Mouse (Mus musculus) layer of hippocampus, adult 8-10 months (tissue): Measurements from ENCODE around the gene Trpt1. TPM values are rescaled to one million over a fixed set of nuclear protein-coding genes. Genes with fewer than 3 reads are reported as not detected.
A peak's percentile ranks its signal among the peaks of the same experiment; 100 is the strongest.

ENCODE experiments used
- DNase-seq, 2 experiments: peaks; one replicate each; pipeline ENCODE4 v3.0.0; 2022; ENCODE audit warnings: low spot score in 2 of 2
- total RNA-seq, 4 experiments: library from RNA; stranded (reverse); gene quantifications; 2 replicates each; pipeline ENCODE4 v1.2.4; 2022

Gene Trpt1
- total RNA-seq, 4 experiments from 2014 or later, result 16.5 to 20.8 (median 16.6) TPM

- DNase-seq, result peak; percentile 99 to 100
These were observed 44.1 kb downstream of the Trpt1 start, which contains the start of gene Stip1 for GRCm38 (mm10) chr19:7039841-7040636. Stip1 (minus strand) TSS chr19:7039967.

DNA sequence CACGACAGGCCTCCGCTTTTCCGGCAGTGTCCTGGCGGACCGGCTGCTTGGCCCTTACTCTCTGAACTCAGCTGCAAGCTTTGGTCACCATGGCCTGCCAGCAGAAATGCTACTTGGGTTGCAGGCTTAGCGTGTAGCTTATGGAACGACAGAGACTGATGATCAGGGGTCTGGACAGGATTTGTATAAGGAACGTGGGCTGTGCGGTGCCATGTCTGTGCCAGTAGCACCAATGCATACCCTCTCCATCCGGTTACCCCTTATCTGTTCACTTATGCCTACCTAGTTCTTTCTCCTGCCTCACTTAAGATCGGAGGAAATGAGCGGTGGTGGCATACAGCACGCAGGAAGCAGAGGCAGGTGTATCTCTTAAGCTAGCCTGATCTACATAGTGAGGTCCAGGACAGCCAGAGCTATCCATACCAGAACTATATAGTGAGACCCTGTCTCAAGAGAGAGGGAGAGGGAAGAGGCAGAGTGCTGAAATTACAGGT, 44.8 kb downstream of the Trpt1 start:
- DNase-seq, result no peak

- no peak for DNase-seq
These were observed 45.2 kb downstream of the Trpt1 start for GRCm38 (mm10) chr19:7041171-7041570.

GRCm38 (mm10) chr19:7044279-7044678, 48.3 kb downstream of the Trpt1 start:
- no peak for DNase-seq

GRCm38 (mm10) chr19:7044706-7045105, 48.8 kb downstream of the Trpt1 start:
- DNase-seq, result no peak

Other genes with a start within 250 kb of the Trpt1 start
- gene Rps6ka4, start 155.5 kb upstream of the Trpt1 start, total RNA-seq, result 10 to 100 TPM; 33.7 to 42.9 (median 37.6) TPM
- gene Ccdc88b, start 137.9 kb upstream of the Trpt1 start, total RNA-seq, result 10 to 100 TPM in 3 of 4 experiments, 1 to 10 TPM in 1; 7.5 to 17.4 (median 12.6) TPM
- 10 to 100 TPM; 40.3 to 53.0 (median 45.6) TPM for gene Trmt112, start 86.4 kb upstream of the Trpt1 start, total RNA-seq
- gene Prdx5, start 86.0 kb upstream of the Trpt1 start, total RNA-seq, result 100 to 1,000 TPM; 279 to 406 (median 342) TPM
- gene Esrra, start 74.3 kb upstream of the Trpt1 start, total RNA-seq, result 10 to 100 TPM; 54.2 to 76.0 (median 64.8) TPM
- gene Catsperz, start 70.8 kb upstream of the Trpt1 start, total RNA-seq, result 10 to 100 TPM; 10.4 to 11.4 (median 11.0) TPM
- gene Kcnk4, start 61.6 kb upstream of the Trpt1 start, total RNA-seq, result 10 to 100 TPM; 13.4 to 23.1 (median 15.8) TPM
- 10 to 100 TPM; 32.5 to 39.8 (median 37.3) TPM for gene Bad, start 54.3 kb upstream of the Trpt1 start, total RNA-seq
- gene Gpr137, start 53.7 kb upstream of the Trpt1 start, total RNA-seq, result 100 to 1,000 TPM in 3 of 4 experiments, 10 to 100 TPM in 1; 92.5 to 107 (median 104) TPM
- 10 to 100 TPM; 55.4 to 81.1 (median 63.5) TPM for gene Ppp1r14b, start 21.2 kb upstream of the Trpt1 start, total RNA-seq
- gene Plcb3, start 19.7 kb upstream of the Trpt1 start, total RNA-seq, result 10 to 100 TPM; 13.4 to 19.9 (median 18.0) TPM
- gene Fkbp2, start 15.6 kb upstream of the Trpt1 start, total RNA-seq, result 100 to 1,000 TPM in 1 of 4 experiments, 10 to 100 TPM in 3; 63.5 to 104 (median 83.1) TPM
- 10 to 100 TPM; 80.4 to 93.8 (median 90.1) TPM for gene Vegfb, start 8.5 kb upstream of the Trpt1 start, total RNA-seq
- 10 to 100 TPM; 26.1 to 29.9 (median 29.5) TPM for gene Dnajc4, start 3.6 kb upstream of the Trpt1 start, total RNA-seq
- 10 to 100 TPM; 13.7 to 17.4 (median 14.2) TPM for gene Nudt22, start within 50 bp of the Trpt1 start, total RNA-seq
- 10 to 100 TPM in 2 of 4 experiments, 1 to 10 TPM in 2; 3.7 to 17.8 (median 9.2) TPM for gene Fermt3, start 23.3 kb downstream of the Trpt1 start, total RNA-seq
- 100 to 1,000 TPM; 155 to 228 (median 191) TPM for gene Stip1, start 43.8 kb downstream of the Trpt1 start, total RNA-seq
- 10 to 100 TPM; 19.2 to 21.4 (median 20.1) TPM for gene Macrod1, start 60.7 kb downstream of the Trpt1 start, total RNA-seq
- 10 to 100 TPM; 18.9 to 23.5 (median 21.5) TPM for gene Flrt1, start 109.6 kb downstream of the Trpt1 start, total RNA-seq
- gene Otub1, start 210.2 kb downstream of the Trpt1 start, total RNA-seq, result 100 to 1,000 TPM; 277 to 297 (median 291) TPM
- gene Cox8a, start 221.5 kb downstream of the Trpt1 start, total RNA-seq, result 1,000 to 10,000 TPM; 1,017 to 1,089 (median 1,062) TPM
- gene Naa40, start 245.1 kb downstream of the Trpt1 start, total RNA-seq, result 10 to 100 TPM; 34.6 to 44.2 (median 36.6) TPM